Mouse (Mus musculus) heart, embryonic 16.5 days (tissue): ENCODE measurements around the gene Hmmr. TPM values are rescaled to one million over a fixed set of nuclear protein-coding genes. Genes with fewer than 3 reads are reported as not detected.

Source experiments
- ATAC-seq: fragments of 200-750 bp; cut with Nextera tagmentation; replicated peaks from 2 replicates; pipeline ENCODE4 v1.8.0; 2017; ENCODE audit warnings: moderate number of reproducible peaks; ENCODE audit not compliant: insufficient read depth, low FRiP score; ENCODE audit errors: extremely low read depth
- H3K27ac ChIP-seq: fragments of 300-500 bp; sonication (generic); 2 replicates; pipeline ENCODE4 v1.5.1; 2014; ENCODE audit warnings: mild to moderate bottlenecking, low read length, control low read depth, moderate library complexity
- H3K27me3 ChIP-seq: fragments of 300-500 bp; sonication (generic); 2 replicates; pipeline ENCODE4 v1.6.1; 2014; ENCODE audit warnings: low read length, mixed read lengths; ENCODE audit not compliant: control insufficient read depth, insufficient read depth
- H3K36me3 ChIP-seq: fragments of 300-500 bp; sonication (generic); 2 replicates; pipeline ENCODE4 v1.6.1; 2014; ENCODE audit not compliant: control insufficient read depth, insufficient read depth
- H3K4me1 ChIP-seq: fragments of 300-500 bp; sonication (generic); 2 replicates; pipeline ENCODE4 v1.6.1; 2014; ENCODE audit warnings: low read length, mixed read lengths; ENCODE audit not compliant: control insufficient read depth, insufficient read depth
- H3K4me2 ChIP-seq: fragments of 300-500 bp; sonication (generic); 2 replicates; pipeline ENCODE4 v1.6.1; 2014; ENCODE audit warnings: low read depth, mild to moderate bottlenecking, control low read depth, low read length
- H3K4me3 ChIP-seq: fragments of 300-500 bp; sonication (generic); 2 replicates; pipeline ENCODE4 v1.5.1; 2014; ENCODE audit warnings: mild to moderate bottlenecking, control low read depth, low read length
- H3K9ac ChIP-seq: fragments of 300-500 bp; sonication (generic); 2 replicates; pipeline ENCODE4 v1.6.1; 2014; ENCODE audit warnings: low read length, control low read depth
- H3K9me3 ChIP-seq: fragments of 300-500 bp; sonication (generic); replicated peaks from 2 replicates; pipeline ENCODE4 v1.6.1; 2016; ENCODE audit warnings: low read length; ENCODE audit not compliant: control insufficient read depth
- WGBS: fragments of 180-500 bp; shearing (Covaris S2); extraction: QIAGEN DNeasy Blood & Tissue Kit; methylation state at CpG from one replicate; pipeline ENCODE4 v1.1.7; 2014; 5-methylcytosine and 5-hydroxymethylcytosine counted together
- polyA plus RNA-seq: library from polyadenylated mRNA; unstranded; fragments of >200 nt; fragmentation: Nextera tagmentation; extraction: Ambion mirVana; gene quantifications from 2 replicates; pipeline ENCODE4 v1.2.1, GENCODE M21; 2015

Gene Hmmr
- polyA plus RNA-seq, 1 experiment from 2014 or later, result 55.6 TPM

DNA sequence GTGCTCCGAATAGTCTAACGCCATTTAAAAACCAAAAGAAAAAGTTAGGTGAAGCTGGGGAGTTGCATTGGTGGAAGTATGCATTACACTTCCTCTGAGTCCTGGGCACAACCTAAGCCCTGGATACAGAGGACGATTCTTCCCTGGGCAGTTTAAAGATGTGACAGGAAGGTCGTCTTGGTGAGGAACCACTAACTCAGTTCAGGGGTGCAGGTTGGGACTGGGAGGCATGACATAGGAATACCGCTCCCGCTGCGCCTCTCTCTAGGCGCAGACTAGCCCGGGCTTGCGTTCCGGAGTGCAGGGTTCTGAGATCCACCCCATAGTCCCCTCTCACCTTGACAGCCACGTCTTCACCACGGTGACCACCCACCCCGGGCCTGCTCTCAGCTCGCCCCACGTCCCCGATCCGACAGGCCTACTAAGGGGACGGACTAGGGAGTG, 21.5 kb upstream of the Hmmr start:
- H3K27ac ChIP-seq, result peak overlapping the region; percentile 96
- H3K9ac ChIP-seq, result peak overlapping the region; percentile 98
- H3K4me3 ChIP-seq, result peak overlapping the region; percentile 92
- peak overlapping the region; percentile 69 for H3K4me2 ChIP-seq
- H3K36me3 ChIP-seq, result peaks cover 8% of the 10 kb centered on the region
- peaks cover 16% of the 10 kb centered on the region for H3K4me1 ChIP-seq
- H3K9me3 ChIP-seq, result no peaks in the 10 kb centered on the region
- no peaks in the 10 kb centered on the region for H3K27me3 ChIP-seq
- peak; percentile 24 for ATAC-seq
- under 1% methylated on average over 19 of the region's 19 CpGs for WGBS

DNA sequence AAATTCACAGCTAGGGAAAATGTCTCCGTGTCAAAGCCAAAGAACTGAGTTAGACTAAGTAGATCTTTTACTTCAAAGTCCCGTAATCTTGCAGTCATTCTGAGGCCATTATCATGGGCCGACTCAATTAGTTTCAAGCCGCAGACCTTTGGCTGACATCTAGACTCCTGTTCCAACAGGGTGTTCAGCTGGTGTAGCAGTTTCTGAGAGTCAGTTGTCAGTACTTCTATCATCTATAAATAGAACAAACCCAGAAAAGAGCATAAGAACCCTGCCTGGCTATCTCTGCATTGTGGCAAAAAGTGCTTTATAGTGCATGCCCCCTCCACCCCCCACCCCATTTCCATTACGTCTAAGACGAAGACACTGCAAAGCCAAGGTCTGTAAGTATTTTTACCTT, 20.6 kb upstream of the Hmmr start:
- Histone ChIP-seq H3K27ac (peak overlapping the region; percentile 96), H3K36me3 (peaks cover 10% of the 10 kb centered on the region), H3K4me2 (peak overlapping the region; percentile 69), H3K27me3 (no peaks in the 10 kb centered on the region), H3K4me1 (peaks cover 16% of the 10 kb centered on the region), H3K9me3 (no peaks in the 10 kb centered on the region), H3K4me3 (peak overlapping the region; percentile 92), H3K9ac (peak overlapping the region; percentile 98)
- ATAC-seq, result peak; percentile 31; the same call in 1 of the 2 replicates
- 25% methylated on average over 6 of the region's 6 CpGs for WGBS

DNA sequence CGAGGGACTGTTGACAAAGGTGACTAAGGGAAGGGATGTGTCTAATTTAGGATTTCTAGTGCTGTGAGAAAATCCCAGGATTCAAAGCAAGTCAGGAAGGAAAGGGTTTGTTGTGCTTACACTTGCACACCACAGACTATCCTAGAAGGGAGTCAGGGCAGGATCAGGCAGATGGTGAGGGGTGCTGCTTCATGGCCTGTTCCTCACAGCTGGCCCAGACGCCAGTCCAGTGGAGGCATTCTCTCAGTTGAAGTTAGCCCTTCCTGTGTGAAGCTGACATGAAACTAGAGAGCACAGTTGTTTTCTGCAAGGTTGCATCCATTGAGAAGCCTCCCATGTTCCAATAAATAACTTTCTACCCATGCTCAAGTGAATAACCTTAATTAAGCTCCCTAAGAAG, 14.5 kb upstream of the Hmmr start:
- Histone ChIP-seq H3K27me3 (no peaks in the 10 kb centered on the region), H3K27ac (no peak overlapping the region), H3K4me3 (no peak overlapping the region), H3K36me3 (peaks cover 10% of the 10 kb centered on the region), H3K9me3 (no peaks in the 10 kb centered on the region), H3K9ac (no peak overlapping the region), H3K4me1 (peaks cover 4% of the 10 kb centered on the region), H3K4me2 (no peak overlapping the region)
- 54% methylated on average over 2 of the region's 2 CpGs for WGBS
- no peak for ATAC-seq

DNA sequence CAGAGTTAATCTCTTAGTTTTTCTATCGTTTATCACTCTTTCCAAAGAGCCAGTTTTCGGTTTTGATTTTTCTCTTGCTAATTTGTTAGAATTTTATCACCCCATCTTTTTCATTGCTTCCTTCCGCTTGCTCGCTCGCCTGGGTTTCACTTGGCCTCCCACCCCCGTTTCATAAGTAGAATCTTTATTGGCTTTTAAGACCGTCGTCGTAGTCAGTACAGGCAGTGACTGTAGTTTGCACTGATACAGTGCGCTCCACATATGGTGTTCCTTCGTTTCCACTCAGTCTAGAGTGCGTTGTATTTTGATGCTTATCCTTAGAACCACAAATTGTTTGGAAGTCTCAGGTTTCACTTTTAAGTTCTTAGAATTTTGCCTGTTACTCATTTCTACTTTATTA, 13.1 kb upstream of the Hmmr start:
- Histone ChIP-seq H3K27me3 (no peaks in the 10 kb centered on the region), H3K27ac (no peak overlapping the region), H3K9me3 (no peaks in the 10 kb centered on the region), H3K36me3 (peaks cover 7% of the 10 kb centered on the region; the same call in 1 of the 2 replicates), H3K4me3 (no peak overlapping the region), H3K4me1 (no peaks in the 10 kb centered on the region), H3K4me2 (no peak overlapping the region), H3K9ac (no peak overlapping the region)
- no peak for ATAC-seq
- 87% methylated on average over 12 of the region's 12 CpGs for WGBS

DNA sequence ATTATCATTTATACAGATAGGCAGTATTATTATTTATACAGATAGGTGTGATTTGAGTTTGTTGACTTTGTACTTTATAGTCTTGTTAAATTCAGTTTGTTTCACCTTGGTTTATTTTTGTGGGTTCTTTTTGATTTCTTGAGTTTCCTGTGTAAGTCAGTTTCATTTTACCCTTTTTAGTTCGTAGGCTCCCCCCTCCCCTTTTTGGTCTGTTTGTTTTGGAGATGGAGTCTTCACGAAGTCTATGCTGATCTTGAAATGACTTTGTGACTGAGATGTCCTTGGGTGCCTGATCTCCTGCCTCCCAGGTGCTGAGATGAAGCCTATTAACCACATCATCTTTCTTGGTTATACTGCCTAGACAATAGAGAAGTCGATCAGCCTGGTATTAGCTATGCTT, 11.1 kb upstream of the Hmmr start:
- Histone ChIP-seq H3K9me3 (no peaks in the 10 kb centered on the region), H3K9ac (no peak overlapping the region), H3K4me1 (no peaks in the 10 kb centered on the region), H3K36me3 (peaks cover 8% of the 10 kb centered on the region), H3K4me2 (no peak overlapping the region), H3K27ac (no peak overlapping the region), H3K4me3 (no peak overlapping the region), H3K27me3 (no peaks in the 10 kb centered on the region)
- 75% methylated on average over 3 of the region's 3 CpGs for WGBS
- ATAC-seq, result no peak

DNA sequence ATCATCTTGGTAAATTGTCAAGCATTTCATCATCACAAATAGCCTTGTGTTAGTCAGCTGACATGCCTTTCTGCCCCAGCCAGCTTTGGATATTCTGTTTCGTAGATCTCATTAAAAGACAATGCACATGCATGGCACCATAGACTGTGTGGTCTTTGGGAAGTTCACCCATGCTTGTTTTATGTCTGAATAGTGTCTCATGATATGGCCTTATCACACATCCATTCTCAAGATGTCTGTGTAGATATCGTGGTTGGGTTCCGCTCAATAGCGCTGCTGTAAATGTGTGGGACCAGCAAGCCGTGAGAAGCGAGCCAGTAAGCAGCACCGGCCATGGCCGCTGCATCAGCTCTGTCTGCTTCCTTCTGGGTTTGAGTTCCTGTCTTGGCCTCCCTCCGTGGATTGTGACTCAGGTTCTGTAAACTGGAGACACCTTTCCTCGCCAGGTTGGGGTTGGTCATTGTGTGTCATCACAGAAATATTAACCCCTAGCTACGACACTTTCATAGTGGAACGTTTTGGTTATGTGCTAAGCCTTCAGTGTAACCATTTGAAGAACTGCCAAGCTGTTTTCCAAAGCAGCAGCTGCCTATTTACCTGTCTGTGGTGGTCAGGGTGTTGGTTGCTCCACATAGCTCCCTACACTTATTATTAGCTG, 8.5 kb upstream of the Hmmr start:
- Histone ChIP-seq H3K36me3 (peaks cover 22% of the 10 kb centered on the region), H3K9me3 (no peaks in the 10 kb centered on the region), H3K4me3 (no peak overlapping the region), H3K4me1 (no peaks in the 10 kb centered on the region), H3K4me2 (no peak overlapping the region), H3K27ac (no peak overlapping the region), H3K27me3 (no peaks in the 10 kb centered on the region), H3K9ac (no peak overlapping the region)
- ATAC-seq, result no peak
- 87% methylated on average over 12 of the region's 12 CpGs for WGBS

DNA sequence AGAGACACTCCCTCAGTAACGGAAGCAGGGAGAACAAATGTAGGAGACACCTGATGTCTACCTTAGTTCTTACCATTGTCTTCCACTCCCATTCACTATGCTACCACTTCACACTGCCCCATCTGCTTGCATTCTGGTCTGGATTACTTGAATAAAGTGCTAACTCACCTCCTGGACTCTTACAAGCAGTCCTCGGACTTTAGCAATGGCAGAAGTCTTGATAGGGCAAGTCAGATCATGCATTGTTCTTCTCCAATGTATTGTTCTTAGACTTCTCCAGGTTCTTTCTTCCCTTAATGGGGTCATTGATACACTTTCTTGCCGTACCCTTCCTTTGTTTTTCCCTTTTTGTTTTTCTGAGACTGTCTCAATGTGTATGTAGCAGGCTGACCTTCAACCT, 4.1 kb upstream of the Hmmr start:
- no peaks in the 10 kb centered on the region for H3K9me3 ChIP-seq
- H3K4me1 ChIP-seq, result peaks cover 14% of the 10 kb centered on the region
- no peak overlapping the region for H3K9ac ChIP-seq
- no peak for ATAC-seq
- no peaks in the 10 kb centered on the region for H3K27me3 ChIP-seq
- WGBS, result 87% methylated on average over 3 of the region's 3 CpGs
- H3K36me3 ChIP-seq, result peaks cover 26% of the 10 kb centered on the region
- no peak overlapping the region for H3K27ac ChIP-seq
- H3K4me2 ChIP-seq, result no peak overlapping the region
- no peak overlapping the region for H3K4me3 ChIP-seq

DNA sequence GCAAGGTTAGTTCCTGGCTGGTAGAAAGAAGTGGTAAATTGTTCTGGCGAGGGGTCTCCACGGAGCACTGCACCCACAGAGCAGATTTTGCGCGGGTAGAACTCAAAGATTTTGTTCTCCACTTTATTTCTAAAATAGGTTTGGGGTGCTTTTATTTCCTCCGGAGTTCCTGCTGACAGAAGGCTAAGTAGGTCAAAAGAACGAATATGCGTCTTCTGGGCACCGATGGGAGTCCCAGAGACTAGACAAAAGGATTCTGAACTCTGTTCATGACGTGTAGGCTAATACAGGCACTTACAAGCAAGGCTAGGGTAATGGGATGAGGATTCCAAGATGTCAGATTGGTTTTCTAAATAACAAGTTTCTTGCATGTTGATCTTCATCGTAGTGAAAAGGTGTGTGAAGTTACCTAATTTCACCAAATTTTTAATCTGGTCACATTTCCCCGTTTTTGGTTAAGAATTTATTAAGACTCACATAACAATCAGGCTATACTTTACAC, 1.1 kb upstream of the Hmmr start:
- WGBS, result 4% methylated on average over 11 of the region's 11 CpGs
- Histone ChIP-seq H3K9ac (peak overlapping the region; percentile 98), H3K36me3 (peaks cover 18% of the 10 kb centered on the region)

DNA sequence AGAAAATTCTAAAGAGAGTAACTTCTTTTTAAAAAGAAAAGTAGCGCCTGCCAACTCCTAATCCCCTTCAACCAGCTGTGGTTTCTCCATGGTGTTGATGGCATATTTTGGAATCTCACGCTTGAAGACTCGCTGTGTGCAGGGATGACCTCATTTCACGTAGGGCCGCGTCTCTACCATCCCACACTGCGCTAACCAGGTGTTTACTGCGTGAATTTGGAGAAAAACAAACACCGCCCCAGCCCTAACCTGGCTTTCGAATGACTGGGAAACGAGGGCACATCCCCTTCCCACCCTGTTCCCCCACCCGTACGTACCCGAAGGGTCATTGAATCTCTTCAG, 254 bp downstream of the Hmmr start:
- H3K27ac ChIP-seq, result peak overlapping the region; percentile 51
- H3K4me3 ChIP-seq, result peak overlapping the region; percentile 94
- no peaks in the 10 kb centered on the region for H3K27me3 ChIP-seq
- WGBS, result under 1% methylated on average over 14 of the region's 14 CpGs
- H3K9ac ChIP-seq, result peak overlapping the region; percentile 77
- H3K4me1 ChIP-seq, result peaks cover 22% of the 10 kb centered on the region
- peak overlapping the region; percentile 89 for H3K4me2 ChIP-seq
- peaks cover 17% of the 10 kb centered on the region for H3K36me3 ChIP-seq
- ATAC-seq, result peak; percentile 20; the same call in 1 of the 2 replicates
- H3K9me3 ChIP-seq, result no peaks in the 10 kb centered on the region

More for the DNA sequence above, 1.1 kb upstream of the Hmmr start:
- Histone ChIP-seq H3K4me3 (peak overlapping the region; percentile 94), H3K4me2 (peak overlapping the region; percentile 75), H3K27me3 (no peaks in the 10 kb centered on the region), H3K4me1 (peaks cover 22% of the 10 kb centered on the region), H3K9me3 (no peaks in the 10 kb centered on the region), H3K27ac (peak overlapping the region; percentile 81; the same call in 1 of the 2 replicates)
- no peak for ATAC-seq
